ENCODE assay signal across 18 mouse cellular contexts in genomic region chr1:170057607-170058006, GRCm38 (mm10). TPM values are rescaled to one million over a fixed set of nuclear protein-coding genes. Genes with fewer than 3 reads are reported as not detected.
DNase-seq lines count a peak whose midpoint lies in the region; ATAC-seq and TF ChIP-seq lines count a peak whose summit lies in the region.
"Had no signal": no experiment of that assay in that cellular context is flagged by ENCODE, and none has a peak within 500 bp of the region (broad histone marks: within the 10 kb centered on the region; RNA-seq: fewer than 3 reads in every experiment).

No protein-coding gene starts in this region.

- no peak overlapping the region for H3K9ac ChIP-seq in kidney, embryonic 15.5 days
- H3K9ac ChIP-seq: forebrain, embryonic 12.5 days; hindbrain, embryonic 12.5 days; liver, embryonic 13.5 days had no signal

- no peak overlapping the region for H3K4me3 ChIP-seq in kidney, adult 2 months (ENCODE audit: insufficient read depth, low read depth, low read length)
- H3K4me3 ChIP-seq in kidney, embryonic 15.5 days (replicated peaks): no peak overlapping the region
- no peak overlapping the region for H3K4me3 ChIP-seq in embryonic fibroblast, embryonic 13.5 days (ENCODE audit: insufficient read depth, low read length)
- H3K4me3 ChIP-seq: forebrain, embryonic 12.5 days; hindbrain, embryonic 12.5 days; left cerebral cortex, adult 2 months; liver, embryonic 13.5 days; midbrain, embryonic 10.5 days had no signal

- H3K9me3 ChIP-seq in kidney, embryonic 15.5 days (replicated peaks): no peaks in the 10 kb centered on the region
- H3K9me3 ChIP-seq: forebrain, embryonic 12.5 days; G1E; liver, embryonic 13.5 days; midbrain, embryonic 10.5 days had no signal

- no peaks in the 10 kb centered on the region for H3K27me3 ChIP-seq in kidney, adult 2 months (replicated peaks; ENCODE audit: control insufficient read depth, insufficient read depth, low read length)
- H3K27me3 ChIP-seq in kidney, embryonic 15.5 days: no peaks in the 10 kb centered on the region
- H3K27me3 ChIP-seq: forebrain, embryonic 12.5 days; hindbrain, embryonic 12.5 days; liver, embryonic 13.5 days had no signal

- no peak for TF ChIP-seq POLR2A in kidney, adult 2 months (IDR thresholded peaks at IDR 0.05; ENCODE audit: low read depth, low read length)
- no peak for TF ChIP-seq POLR2A in embryonic fibroblast, embryonic 13.5 days (IDR thresholded peaks at IDR 0.05; ENCODE audit: low read depth, low read length)

- TF ChIP-seq CTCF in kidney, adult 2 months (conservative IDR thresholded peaks at IDR 0.05; ENCODE audit: insufficient read depth, insufficient read length, low read depth, low read length): no peak
- no peak for TF ChIP-seq CTCF in embryonic fibroblast, embryonic 13.5 days (IDR thresholded peaks at IDR 0.05; ENCODE audit: borderline replicate concordance, insufficient read depth, low read length)

- H3K27ac ChIP-seq in kidney, adult 2 months (ENCODE audit: insufficient read depth, low read depth, low read length): peak overlapping the region; percentile 35
- H3K27ac ChIP-seq in kidney, embryonic 15.5 days: no peak overlapping the region
- peak overlapping the region; percentile 44 for H3K27ac ChIP-seq in embryonic fibroblast, embryonic 13.5 days (ENCODE audit: insufficient read depth, low read length)
- H3K27ac ChIP-seq: forebrain, embryonic 12.5 days; hindbrain, embryonic 12.5 days; left cerebral cortex, adult 2 months; liver, embryonic 13.5 days; macrophage; midbrain, embryonic 10.5 days had no signal

- peak; percentile 95 for DNase-seq in heart, adult 11 months
- no peak for DNase-seq in heart, adult 8-10 months (ENCODE audit: low spot score)
- peak; percentile 54 for DNase-seq in kidney, adult 2 months
- DNase-seq in lung, postnatal 14 days: peak; percentile 19
- DNase-seq in urinary bladder, postnatal 25 days (ENCODE audit: low spot score): no peak
- DNase-seq in left cerebral cortex, adult 9 months (ENCODE audit: low spot score in 2 of 2): no peak
- DNase-seq: cerebellum, adult 2 months; liver, embryonic 13.5 days; retina, postnatal 1 day; right cerebral cortex, postnatal 4 days had no signal

- WGBS in kidney, adult 2 months: 76% methylated on average over 7 of the region's 7 CpGs
- 62% methylated on average over 7 of the region's 7 CpGs for WGBS in kidney, embryonic 15.5 days

- no peak for ATAC-seq in kidney, embryonic 15.5 days (replicated peaks; ENCODE audit: low FRiP score)

- H3K36me3 ChIP-seq in kidney, adult 2 months (ENCODE audit: control insufficient read depth, insufficient read depth, low read length): no peaks in the 10 kb centered on the region
- H3K36me3 ChIP-seq in kidney, embryonic 15.5 days: no peaks in the 10 kb centered on the region
- H3K36me3 ChIP-seq: forebrain, embryonic 12.5 days; G1E; hindbrain, embryonic 12.5 days; liver, embryonic 13.5 days; midbrain, embryonic 10.5 days had no signal

- no peak overlapping the region for H3K4me2 ChIP-seq in kidney, embryonic 15.5 days
- H3K4me2 ChIP-seq: forebrain, embryonic 12.5 days; hindbrain, embryonic 12.5 days; liver, embryonic 13.5 days had no signal

- no peaks in the 10 kb centered on the region for H3K4me1 ChIP-seq in kidney, adult 2 months (ENCODE audit: control insufficient read depth, insufficient read depth, low read length)
- H3K4me1 ChIP-seq in kidney, embryonic 15.5 days: peaks cover 32% of the 10 kb centered on the region
- H3K4me1 ChIP-seq in embryonic fibroblast, embryonic 13.5 days (ENCODE audit: control insufficient read depth, insufficient read depth, low read length): peaks cover 27% of the 10 kb centered on the region
- H3K4me1 ChIP-seq: forebrain, embryonic 12.5 days had no signal

RNA-seq across cellular contexts. Expression of gene Ddr2, which starts 53.0 kb away (rescaled TPM):
- 10 to 100 TPM; 18.9 to 24.8 (median 23.2) TPM for total RNA-seq in heart, adult 8-10 months (2022)
- 9.5 and 9.7 TPM in 2 replicates for polyA plus RNA-seq in kidney, adult 2 months (2012; rRNA removed)
- 33.3 and 35.0 TPM in 2 replicates for polyA plus RNA-seq in kidney, embryonic 15.5 days (2015; fragmentation: Nextera tagmentation; extraction: Ambion mirVana)
- 254 and 299 TPM in 2 replicates for polyA plus RNA-seq in embryonic fibroblast, embryonic 13.5 days (2011; ENCODE audit: insufficient read length, low read depth, missing spikeins)
- polyA plus RNA-seq: G1E had no signal

Comparison
In these comparisons a context has a peak if more than half of its experiments do, and no peak if none do; other contexts are left out.
1. DNase-seq: peak in heart, adult 11 months (single experiment), kidney, adult 2 months (single experiment) and lung, postnatal 14 days (single experiment); none in heart, adult 8-10 months (single experiment), urinary bladder, postnatal 25 days (single experiment) and left cerebral cortex, adult 9 months (0 of 2).